Mouse (Mus musculus): ENCODE results near the gene Anapc15-ps.

Gene Anapc15-ps

GRCm38 (mm10) chr10:95691347-95691746, 18.1 kb upstream of the Anapc15-ps start:
- DNase-seq (ENCODE audit: extremely low spot score) = no peak

GRCm38 (mm10) chr10:95689833-95690232, 16.6 kb upstream of the Anapc15-ps start:
- no peak for DNase-seq (ENCODE audit: extremely low spot score)

- DNase-seq (ENCODE audit: extremely low spot score) = no peak
Measured at GRCm38 (mm10) chr10:95689058-95689457, 15.8 kb upstream of the Anapc15-ps start.

- DNase-seq (ENCODE audit: extremely low spot score) = no peak
Measured at GRCm38 (mm10) chr10:95687558-95688141, 14.4 kb upstream of the Anapc15-ps start.

GRCm38 (mm10) chr10:95686041-95686440, 12.8 kb upstream of the Anapc15-ps start:
- no peak for DNase-seq (ENCODE audit: extremely low spot score)

GRCm38 (mm10) chr10:95684782-95685555, 11.7 kb upstream of the Anapc15-ps start:
- DNase-seq (ENCODE audit: extremely low spot score) = peak; percentile 46

GRCm38 (mm10) chr10:95684250-95684649, 11.0 kb upstream of the Anapc15-ps start:
- DNase-seq (ENCODE audit: extremely low spot score) = no peak

- DNase-seq (ENCODE audit: extremely low spot score) = no peak
Measured at GRCm38 (mm10) chr10:95683735-95684134, 10.5 kb upstream of the Anapc15-ps start.

- DNase-seq (ENCODE audit: extremely low spot score) = no peak
Measured at GRCm38 (mm10) chr10:95682964-95683363, 9.7 kb upstream of the Anapc15-ps start.

- DNase-seq (ENCODE audit: extremely low spot score) = no peak
Measured at GRCm38 (mm10) chr10:95682091-95682740, 9.0 kb upstream of the Anapc15-ps start.

GRCm38 (mm10) chr10:95681481-95681880, 8.2 kb upstream of the Anapc15-ps start:
- no peak for DNase-seq (ENCODE audit: extremely low spot score)

GRCm38 (mm10) chr10:95681058-95681440, 7.8 kb upstream of the Anapc15-ps start:
- DNase-seq (ENCODE audit: extremely low spot score) = no peak

- DNase-seq (ENCODE audit: extremely low spot score) = no peak
Measured at GRCm38 (mm10) chr10:95680153-95681057, 7.2 kb upstream of the Anapc15-ps start.

GRCm38 (mm10) chr10:95679131-95679530, 5.9 kb upstream of the Anapc15-ps start:
- no peak for DNase-seq (ENCODE audit: extremely low spot score)

- DNase-seq (ENCODE audit: extremely low spot score) = no peak
Measured at GRCm38 (mm10) chr10:95678661-95679060, 5.4 kb upstream of the Anapc15-ps start.

GRCm38 (mm10) chr10:95678241-95678640, 5.0 kb upstream of the Anapc15-ps start:
- no peak for DNase-seq (ENCODE audit: extremely low spot score)

GRCm38 (mm10) chr10:95677356-95678109, 4.3 kb upstream of the Anapc15-ps start:
- no peak for DNase-seq (ENCODE audit: extremely low spot score)

GRCm38 (mm10) chr10:95676991-95677355, 3.7 kb upstream of the Anapc15-ps start:
- DNase-seq (ENCODE audit: extremely low spot score) = no peak

GRCm38 (mm10) chr10:95676387-95676786, 3.1 kb upstream of the Anapc15-ps start:
- DNase-seq (ENCODE audit: extremely low spot score) = no peak

- no peak for DNase-seq (ENCODE audit: extremely low spot score)
Measured at GRCm38 (mm10) chr10:95670781-95671780, 2.2 kb downstream of the Anapc15-ps start.

Data from embryo, embryonic 9.5 days (tissue).